Mouse (Mus musculus): ENCODE measurements around the gene 4930535I16Rik. TPM values are rescaled to one million over a fixed set of nuclear protein-coding genes. Genes with fewer than 3 reads are reported as not detected.

4930535I16Rik gene
- polyA plus RNA-seq, 1 experiment from 2014 or later: not detected

GRCm38 (mm10) chr4:123936059-123936458 is 18.2 kb upstream of the 4930535I16Rik start:
- H3K27me3 ChIP-seq (ENCODE audit: insufficient read depth, poor library complexity, severe bottlenecking): no peaks in the 10 kb centered on the region
- H3K27ac ChIP-seq: no peak overlapping the region
- no peak overlapping the region for H3K4me3 ChIP-seq
- 91% methylated on average over 7 of the region's 7 CpGs for WGBS
- no peaks in the 10 kb centered on the region for H3K9me3 ChIP-seq
- no peak for DNase-seq (ENCODE audit: low spot score)
- H3K36me3 ChIP-seq: peaks cover 63% of the 10 kb centered on the region
- no peaks in the 10 kb centered on the region for H3K4me1 ChIP-seq (replicated peaks)

DNA sequence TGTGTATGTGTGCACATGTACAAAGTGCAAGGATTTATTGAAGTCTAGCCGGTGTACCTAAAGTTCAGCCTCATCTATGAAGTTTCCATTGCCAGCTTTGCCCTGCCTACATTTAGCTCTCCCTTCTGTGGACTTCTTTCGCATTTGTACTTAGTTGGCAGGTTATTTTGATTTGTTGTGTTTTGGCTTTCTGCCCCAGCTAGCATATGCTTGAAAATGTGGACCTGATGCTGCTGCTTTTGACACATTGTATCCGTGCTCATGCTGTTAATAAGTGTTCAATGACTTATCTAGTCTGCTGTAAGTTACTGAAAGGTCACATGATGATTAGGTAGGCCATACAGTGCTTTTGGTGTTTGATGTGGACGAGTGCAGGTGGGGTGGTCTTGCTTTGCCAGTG is 16.5 kb upstream of the 4930535I16Rik start:
- H3K27me3 ChIP-seq (ENCODE audit: insufficient read depth, poor library complexity, severe bottlenecking): no peaks in the 10 kb centered on the region
- WGBS: 94% methylated on average over 4 of the region's 4 CpGs

DNA sequence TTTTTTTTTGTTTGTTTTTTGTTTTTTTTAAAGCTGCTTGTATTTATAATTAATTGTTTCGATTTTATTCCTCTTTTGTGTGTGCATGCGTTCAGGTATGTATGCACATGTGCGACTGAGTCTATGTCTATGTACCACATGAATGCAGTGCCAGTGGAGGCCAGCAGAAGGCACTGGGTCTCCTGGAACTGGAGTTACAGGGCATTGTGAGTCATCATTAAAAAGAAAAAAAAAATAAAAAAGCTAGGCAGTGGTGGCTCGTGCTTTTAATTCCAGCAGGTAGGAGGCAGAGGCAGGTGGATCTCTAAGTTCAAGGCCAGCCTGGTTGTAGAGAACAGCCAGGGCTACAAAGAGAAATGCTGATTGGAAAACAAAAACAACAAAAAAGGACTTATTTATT is 12.2 kb upstream of the 4930535I16Rik start:
- Histone ChIP-seq H3K9me3 (no peaks in the 10 kb centered on the region), H3K4me3 (no peak overlapping the region), H3K36me3 (peaks cover 96% of the 10 kb centered on the region), H3K27me3 (ENCODE audit: insufficient read depth, poor library complexity, severe bottlenecking) (no peaks in the 10 kb centered on the region), H3K4me1 (replicated peaks) (no peaks in the 10 kb centered on the region), H3K27ac (no peak overlapping the region)
- WGBS: 94% methylated on average over 4 of the region's 4 CpGs
- DNase-seq (ENCODE audit: low spot score): no peak

More for the DNA sequence above, 16.5 kb upstream of the 4930535I16Rik start:
- Histone ChIP-seq H3K36me3 (peaks cover 80% of the 10 kb centered on the region), H3K4me3 (no peak overlapping the region), H3K9me3 (no peaks in the 10 kb centered on the region), H3K27ac (no peak overlapping the region), H3K4me1 (replicated peaks) (no peaks in the 10 kb centered on the region)
- no peak for DNase-seq (ENCODE audit: low spot score)

DNA sequence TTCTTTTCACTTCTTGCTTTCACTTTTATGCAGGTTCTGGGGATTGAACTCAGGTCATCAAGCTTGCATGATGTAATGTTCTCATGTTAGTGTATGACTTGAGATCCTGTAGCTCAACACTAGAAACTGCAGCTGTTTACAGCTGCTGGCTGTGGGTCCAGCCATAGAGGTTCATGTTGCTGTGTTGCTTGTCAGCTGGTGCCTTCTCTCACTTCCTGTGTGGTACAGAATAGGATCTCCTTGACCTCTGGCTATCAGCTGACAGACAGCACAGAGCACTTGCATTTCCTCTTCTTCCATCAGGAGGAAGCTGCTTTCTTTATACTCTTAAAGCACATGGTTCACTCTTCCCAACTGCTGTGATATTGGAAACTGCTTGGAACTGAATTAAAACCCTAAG is 10.1 kb upstream of the 4930535I16Rik start:
- peaks cover 98% of the 10 kb centered on the region for H3K36me3 ChIP-seq
- H3K27ac ChIP-seq: no peak overlapping the region
- no peaks in the 10 kb centered on the region for H3K9me3 ChIP-seq
- H3K4me3 ChIP-seq: no peak overlapping the region
- no peaks in the 10 kb centered on the region for H3K4me1 ChIP-seq (replicated peaks)
- no peak for DNase-seq (ENCODE audit: low spot score)
- no peaks in the 10 kb centered on the region for H3K27me3 ChIP-seq (ENCODE audit: insufficient read depth, poor library complexity, severe bottlenecking)

DNA sequence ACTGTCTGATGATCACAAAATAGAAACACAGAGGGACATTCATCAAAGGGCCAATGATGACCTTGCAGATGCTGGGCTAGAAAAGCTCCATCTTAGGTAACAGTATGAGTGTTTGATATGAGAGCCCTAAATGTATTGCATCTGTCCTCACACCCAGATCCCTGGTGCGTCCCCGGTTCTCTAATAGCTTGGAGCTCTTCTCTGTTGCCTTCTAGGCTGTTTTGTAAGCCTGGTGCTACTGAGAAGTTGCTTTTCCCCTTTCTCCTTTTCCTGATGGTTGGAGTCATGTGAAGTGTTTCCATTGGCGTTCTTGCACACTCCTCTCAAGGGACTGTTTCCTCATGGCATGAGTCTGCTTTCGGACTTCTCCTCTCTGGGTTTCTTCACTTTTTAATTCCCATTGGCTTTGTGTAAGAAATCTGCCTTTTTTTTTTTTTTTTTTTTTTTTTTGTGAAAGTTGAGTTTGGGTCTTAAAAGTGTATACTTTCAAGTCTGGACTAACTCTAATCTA is 3.3 kb upstream of the 4930535I16Rik start:
- Histone ChIP-seq H3K27ac (no peak overlapping the region), H3K27me3 (ENCODE audit: insufficient read depth, poor library complexity, severe bottlenecking) (no peaks in the 10 kb centered on the region), H3K9me3 (no peaks in the 10 kb centered on the region), H3K4me1 (replicated peaks) (peaks cover 21% of the 10 kb centered on the region), H3K4me3 (no peak overlapping the region), H3K36me3 (peaks cover 61% of the 10 kb centered on the region)
- no peak for DNase-seq (ENCODE audit: low spot score)
- WGBS: 94% methylated on average over 4 of the region's 4 CpGs

DNA sequence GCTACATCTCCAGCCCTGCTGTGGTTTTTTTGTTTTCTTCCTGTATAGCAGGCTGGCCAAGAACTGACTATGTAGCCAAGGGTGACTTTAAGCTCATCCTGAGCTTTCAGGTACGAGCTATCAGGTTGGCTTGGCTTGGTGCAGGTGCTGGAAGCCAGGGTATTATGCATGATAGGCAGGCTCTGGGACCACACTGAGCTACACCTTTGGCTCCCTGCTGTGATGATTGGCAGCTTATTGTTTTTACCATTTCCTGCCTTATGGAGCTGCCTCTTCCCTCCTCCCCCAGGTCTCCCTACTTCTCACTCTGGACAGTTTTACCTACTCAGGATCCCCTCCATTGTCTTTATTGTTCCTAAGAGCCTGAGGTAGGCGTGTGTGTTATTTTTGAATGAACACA is 1.0 kb upstream of the 4930535I16Rik start:
- Histone ChIP-seq H3K36me3 (peaks cover 45% of the 10 kb centered on the region), H3K4me1 (replicated peaks) (peaks cover 26% of the 10 kb centered on the region), H3K27me3 (ENCODE audit: insufficient read depth, poor library complexity, severe bottlenecking) (no peaks in the 10 kb centered on the region), H3K27ac (no peak overlapping the region), H3K9me3 (no peaks in the 10 kb centered on the region), H3K4me3 (peak overlapping the region; percentile 94)
- 60% methylated on average over 2 of the region's 2 CpGs for WGBS
- DNase-seq (ENCODE audit: low spot score): no peak

DNA sequence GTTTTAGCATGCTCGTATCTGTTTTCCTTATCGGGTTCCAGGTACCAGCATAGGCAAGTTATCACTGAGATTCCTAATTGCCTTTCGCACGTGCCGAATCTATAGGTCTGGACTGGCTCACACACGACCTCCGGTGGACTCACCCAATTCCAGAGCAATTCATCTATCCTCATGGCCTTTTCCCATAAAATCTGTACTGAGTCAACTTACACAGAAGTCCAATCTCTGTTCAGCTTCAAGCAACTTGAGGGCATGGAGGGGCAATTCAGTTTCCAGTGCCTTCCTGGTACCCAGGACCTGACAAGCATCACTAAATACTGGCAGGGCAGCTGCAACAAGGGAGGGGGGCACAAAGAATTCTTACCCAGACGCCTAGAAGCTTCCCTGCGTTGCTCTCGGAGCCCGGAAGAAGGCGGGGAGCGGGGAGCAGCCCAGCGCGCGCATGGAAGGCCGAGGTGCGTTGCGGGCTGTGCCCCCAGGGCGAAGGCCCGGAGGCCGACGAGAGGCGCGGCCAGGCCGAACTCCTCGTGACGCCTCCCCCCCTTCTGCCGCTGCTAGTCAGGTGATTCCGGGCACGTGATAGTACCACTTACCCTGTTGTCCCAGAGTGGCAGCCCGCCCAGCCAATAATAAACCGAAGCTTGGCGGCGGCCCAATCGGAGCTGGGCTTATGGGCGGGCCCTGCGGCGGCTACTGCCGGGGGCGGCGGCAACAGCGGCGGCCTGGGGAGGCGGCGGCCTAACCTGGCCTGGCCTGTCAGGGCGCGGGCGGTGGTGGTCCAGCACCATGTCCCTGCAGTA is 874 bp downstream of the 4930535I16Rik start, which contains the start of gene Rragc:
TSS of gene Rragc (plus strand) at position 699 of the 800 bp plus-strand sequence.
- peak; percentile 99 for DNase-seq (ENCODE audit: low spot score)

DNA sequence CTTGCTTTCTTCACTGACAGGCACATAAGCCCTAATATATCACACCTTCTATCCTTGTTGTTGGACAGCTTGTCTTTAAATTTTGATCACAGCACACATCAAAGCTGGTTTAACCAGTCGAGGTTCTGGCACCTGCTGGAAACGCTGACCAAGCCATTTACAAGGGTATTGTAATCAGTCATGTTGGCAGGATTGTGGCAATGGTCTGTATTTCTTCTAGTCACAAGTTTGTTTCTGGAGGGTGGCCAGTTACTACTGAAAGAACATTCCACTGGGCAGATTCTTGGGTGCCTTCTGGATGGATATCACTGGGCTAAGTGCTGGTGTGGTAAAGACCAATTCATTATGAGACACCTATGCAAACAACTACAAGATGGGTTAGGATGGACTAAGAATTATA is 5.4 kb downstream of the 4930535I16Rik start:
- no peak overlapping the region for H3K27ac ChIP-seq
- no peak overlapping the region for H3K4me3 ChIP-seq
- H3K9me3 ChIP-seq: no peaks in the 10 kb centered on the region
- H3K4me1 ChIP-seq (replicated peaks): peaks cover 11% of the 10 kb centered on the region
- WGBS: 81% methylated on average over 2 of the region's 2 CpGs
- no peaks in the 10 kb centered on the region for H3K27me3 ChIP-seq (ENCODE audit: insufficient read depth, poor library complexity, severe bottlenecking)
- no peak for DNase-seq (ENCODE audit: low spot score)
- H3K36me3 ChIP-seq: peaks cover 61% of the 10 kb centered on the region

More for the DNA sequence above, 874 bp downstream of the 4930535I16Rik start, which contains the start of gene Rragc:
- Histone ChIP-seq H3K27me3 (ENCODE audit: insufficient read depth, poor library complexity, severe bottlenecking) (no peaks in the 10 kb centered on the region), H3K9me3 (no peaks in the 10 kb centered on the region), H3K36me3 (peaks cover 45% of the 10 kb centered on the region), H3K4me1 (replicated peaks) (peaks cover 26% of the 10 kb centered on the region), H3K27ac (peak within 1 kb of the TSS; percentile 96), H3K4me3 (peak within 1 kb of the TSS; percentile 94)
- 2% methylated on average over 49 of the region's 49 CpGs for WGBS

- Histone ChIP-seq H3K27ac (no peak overlapping the region), H3K4me3 (no peak overlapping the region), H3K27me3 (ENCODE audit: insufficient read depth, poor library complexity, severe bottlenecking) (no peaks in the 10 kb centered on the region), H3K4me1 (replicated peaks) (peaks cover 10% of the 10 kb centered on the region), H3K9me3 (no peaks in the 10 kb centered on the region), H3K36me3 (peaks cover 61% of the 10 kb centered on the region)
- no peak for DNase-seq (ENCODE audit: low spot score)
- WGBS: 90% methylated on average over 4 of the region's 4 CpGs
These were observed 6.3 kb downstream of the 4930535I16Rik start for GRCm38 (mm10) chr4:123911503-123911902.

DNA sequence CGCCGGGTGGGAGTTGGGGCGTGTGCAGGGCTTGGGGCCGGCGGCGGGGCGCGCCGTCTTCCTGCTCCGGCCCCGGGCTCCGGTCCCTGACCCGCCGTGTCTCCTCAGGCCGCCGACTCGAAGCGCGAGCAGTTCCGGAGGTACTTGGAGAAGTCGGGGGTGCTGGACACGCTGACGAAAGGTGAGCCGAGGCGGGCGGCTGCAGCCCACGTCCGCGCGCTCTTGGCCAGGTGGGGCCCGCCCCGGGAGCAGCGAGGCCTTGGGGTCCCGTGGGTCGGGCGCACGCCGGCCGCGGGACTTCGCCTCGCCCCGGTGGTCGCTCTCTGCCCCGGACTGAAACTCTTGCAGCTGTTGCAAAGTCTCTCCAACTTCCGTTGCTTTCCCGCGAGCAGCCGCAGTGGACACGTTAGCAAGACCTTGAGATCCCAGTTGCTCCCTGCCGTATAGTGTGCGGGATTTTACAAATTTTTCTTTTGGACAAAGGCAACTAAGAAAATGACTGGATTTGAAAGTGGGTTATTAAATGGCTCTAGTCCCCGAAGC is 12.6 kb downstream of the 4930535I16Rik start:
- Histone ChIP-seq H3K4me1 (replicated peaks) (peaks cover 23% of the 10 kb centered on the region), H3K36me3 (peaks cover 23% of the 10 kb centered on the region), H3K27me3 (ENCODE audit: insufficient read depth, poor library complexity, severe bottlenecking) (no peaks in the 10 kb centered on the region), H3K27ac (peak overlapping the region; percentile 90), H3K4me3 (peak overlapping the region; percentile 91), H3K9me3 (no peaks in the 10 kb centered on the region)
- DNase-seq (ENCODE audit: low spot score): no peak
- WGBS: under 1% methylated on average over 53 of the region's 53 CpGs

DNA sequence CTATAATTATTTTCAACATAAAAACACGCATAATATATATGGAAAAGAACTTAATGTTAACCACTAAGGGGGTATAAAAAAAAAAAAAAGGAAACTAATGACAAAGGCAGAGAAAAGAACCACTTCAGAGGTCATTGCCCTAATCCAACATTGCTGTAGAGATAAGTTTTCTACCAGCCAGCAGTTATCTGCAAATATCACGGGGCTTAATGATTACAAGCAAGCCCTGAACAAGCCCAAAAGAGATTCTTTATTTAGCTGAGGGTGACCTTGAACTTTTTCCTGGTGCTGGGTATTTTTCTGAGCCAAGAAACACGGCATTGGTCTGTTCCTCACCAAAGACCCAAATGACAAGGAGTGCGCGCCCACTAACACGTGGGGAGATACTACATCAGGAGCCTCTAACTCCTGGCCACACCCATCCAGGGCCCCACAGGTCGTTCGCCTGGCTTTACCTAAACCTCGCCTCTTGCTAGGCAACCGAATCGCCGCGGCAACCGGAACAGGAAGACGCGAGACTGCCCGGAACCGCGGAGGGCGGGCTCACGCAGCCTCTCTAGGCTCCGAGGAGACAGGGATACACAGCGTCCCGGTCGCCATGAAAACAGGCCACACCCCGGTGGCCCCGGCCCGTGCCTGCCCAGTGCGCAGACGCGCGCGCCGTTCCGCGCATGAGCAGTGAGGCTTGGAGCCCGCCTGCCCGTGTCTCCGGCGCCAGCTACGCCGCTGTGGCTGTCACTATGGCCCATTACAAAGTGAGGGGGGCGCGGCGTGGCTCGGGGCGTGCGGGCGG is 13.3 kb downstream of the 4930535I16Rik start, which contains the start of gene Mycbp:
TSS of gene Mycbp (plus strand) at position 500 of the 793 bp plus-strand sequence.
- H3K9me3 ChIP-seq: no peaks in the 10 kb centered on the region
- H3K4me3 ChIP-seq: peak within 1 kb of the TSS; percentile 91
- H3K27me3 ChIP-seq (ENCODE audit: insufficient read depth, poor library complexity, severe bottlenecking): no peaks in the 10 kb centered on the region
- H3K4me1 ChIP-seq (replicated peaks): peaks cover 23% of the 10 kb centered on the region
- DNase-seq (ENCODE audit: low spot score): peak; percentile 99
- under 1% methylated on average over 49 of the region's 49 CpGs for WGBS
- peak within 1 kb of the TSS; percentile 90 for H3K27ac ChIP-seq
- peaks cover 16% of the 10 kb centered on the region for H3K36me3 ChIP-seq

GRCm38 (mm10) chr4:123903432-123903831 is 14.4 kb downstream of the 4930535I16Rik start:
- peaks cover 23% of the 10 kb centered on the region for H3K4me1 ChIP-seq (replicated peaks)
- H3K9me3 ChIP-seq: no peaks in the 10 kb centered on the region
- WGBS: 75% methylated on average over 3 of the region's 3 CpGs
- DNase-seq (ENCODE audit: low spot score): no peak
- peaks cover 5% of the 10 kb centered on the region; the same call in 1 of the 2 replicates for H3K36me3 ChIP-seq
- no peaks in the 10 kb centered on the region for H3K27me3 ChIP-seq (ENCODE audit: insufficient read depth, poor library complexity, severe bottlenecking)
- H3K4me3 ChIP-seq: no peak overlapping the region
- no peak overlapping the region for H3K27ac ChIP-seq

Measured in hindbrain, embryonic 10.5 days (tissue).